Mouse (Mus musculus) left cerebral cortex, adult 8-10 months (tissue): ENCODE results near the gene 4930558K02Rik. TPM values are rescaled to one million over a fixed set of nuclear protein-coding genes. Genes with fewer than 3 reads are reported as not detected.

ENCODE experiments used
- DNase-seq, 2 experiments: peaks; one replicate each; pipeline ENCODE4 v3.0.0; 2022; ENCODE audit warnings: low spot score in 2 of 2
- total RNA-seq, 4 experiments: library from RNA; stranded (reverse); gene quantifications; 2 replicates each; pipeline ENCODE4 v1.2.4; 2022

4930558K02Rik gene
- total RNA-seq, 4 experiments from 2014 or later, result 0.36 TPM; not detected in 3

GRCm38 (mm10) chr1:161907111-161907510 is 72.3 kb downstream of the 4930558K02Rik start:
- DNase-seq, result no peak

DNA sequence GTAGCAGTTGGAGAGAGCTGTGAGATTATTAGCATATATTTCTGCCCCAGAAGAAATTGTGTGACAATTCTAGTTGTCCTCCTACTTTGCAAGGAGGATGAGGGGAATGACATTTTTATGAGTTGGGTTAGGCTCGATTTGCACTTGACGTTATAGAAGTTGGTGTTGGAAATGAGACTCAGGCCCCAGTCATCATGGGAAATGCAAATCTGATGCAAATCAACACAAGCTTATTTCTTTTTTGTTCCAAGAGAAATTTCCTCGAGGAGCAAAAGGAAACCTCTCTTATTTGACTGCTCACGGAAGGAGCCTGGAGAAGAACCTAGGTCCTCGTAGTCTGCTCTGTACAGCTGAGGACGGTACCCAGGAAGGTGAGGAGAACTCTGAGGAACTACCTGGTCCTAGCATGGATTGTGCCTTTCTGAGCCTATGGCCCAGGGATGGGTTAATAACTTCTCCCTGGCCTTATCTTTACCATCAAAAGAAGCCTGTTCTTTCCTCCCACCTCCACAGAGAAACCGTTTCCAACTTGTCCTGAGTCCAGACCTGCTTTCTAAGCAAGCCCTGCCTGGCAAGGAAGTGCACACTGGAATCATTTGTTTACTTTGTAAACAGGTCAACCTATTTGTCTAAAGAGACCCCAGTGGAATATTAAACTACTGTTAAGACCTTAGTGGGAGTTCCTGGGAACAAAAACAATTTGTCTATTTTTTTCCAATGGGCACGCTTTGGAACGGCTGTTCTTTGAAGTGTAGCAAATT is 76.6 kb downstream of the 4930558K02Rik start:
- DNase-seq, result no peak

GRCm38 (mm10) chr1:161900129-161900528 is 79.3 kb downstream of the 4930558K02Rik start:
- no peak for DNase-seq

DNA sequence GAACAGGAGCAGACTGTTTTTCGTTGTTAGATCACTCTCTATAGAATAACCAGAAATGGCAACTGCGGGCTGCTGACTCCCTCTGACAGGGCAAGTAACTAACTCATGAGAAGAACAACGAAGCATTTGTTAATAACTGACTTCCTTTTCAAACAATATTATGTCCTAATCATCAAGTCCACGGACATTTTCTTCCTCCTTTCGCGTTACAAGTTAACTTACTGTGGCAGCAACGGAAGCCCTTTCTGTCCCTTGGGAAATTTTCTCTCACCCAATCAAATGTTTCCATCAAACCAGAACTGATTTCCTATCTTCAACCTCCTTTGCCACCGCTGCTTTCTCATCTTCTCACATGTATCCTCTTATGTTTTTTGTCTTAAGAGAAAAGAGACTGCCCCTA is 82.2 kb downstream of the 4930558K02Rik start:
- no peak for DNase-seq

DNA sequence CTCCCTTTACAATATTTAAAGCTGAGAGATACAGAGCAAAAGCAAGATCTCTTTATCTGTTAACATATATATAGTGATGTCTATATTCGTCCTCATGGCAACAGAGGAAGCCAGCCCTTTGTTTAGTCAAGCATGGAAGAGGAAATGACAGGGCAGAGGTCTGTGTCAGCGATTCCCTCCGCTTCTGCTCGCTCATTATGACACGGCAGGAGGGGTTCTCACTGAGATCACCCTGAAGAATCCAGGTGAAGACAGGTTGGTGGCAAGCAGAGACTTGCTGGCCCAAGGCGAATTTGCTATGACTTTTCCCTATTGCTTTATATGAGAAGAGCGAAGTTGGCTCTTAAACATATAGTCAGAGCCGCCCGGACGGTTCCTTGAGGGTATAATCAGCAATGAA is 83.3 kb downstream of the 4930558K02Rik start:
- DNase-seq, result no peak

- DNase-seq, result no peak
Measured at GRCm38 (mm10) chr1:161895014-161895413, 84.4 kb downstream of the 4930558K02Rik start.

DNA sequence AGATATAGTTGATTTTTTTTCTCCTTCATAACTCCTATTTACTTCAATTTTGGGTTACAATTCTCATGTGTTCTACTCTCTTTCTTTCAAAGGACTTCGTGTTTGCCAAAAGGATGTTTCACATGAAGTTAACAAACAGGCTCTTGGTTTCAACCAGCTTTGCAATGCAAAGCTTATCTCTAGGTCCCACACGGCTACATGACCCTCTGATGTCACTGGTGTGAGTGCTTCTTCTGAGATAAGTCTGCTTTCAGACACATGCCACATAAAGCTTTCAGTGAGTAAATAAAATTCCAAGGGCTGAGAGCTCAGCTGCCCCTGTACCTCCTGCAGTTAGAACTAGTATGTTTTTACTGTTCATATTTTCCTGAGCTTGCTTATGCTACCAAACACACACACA is 84.9 kb downstream of the 4930558K02Rik start:
- no peak for DNase-seq

DNA sequence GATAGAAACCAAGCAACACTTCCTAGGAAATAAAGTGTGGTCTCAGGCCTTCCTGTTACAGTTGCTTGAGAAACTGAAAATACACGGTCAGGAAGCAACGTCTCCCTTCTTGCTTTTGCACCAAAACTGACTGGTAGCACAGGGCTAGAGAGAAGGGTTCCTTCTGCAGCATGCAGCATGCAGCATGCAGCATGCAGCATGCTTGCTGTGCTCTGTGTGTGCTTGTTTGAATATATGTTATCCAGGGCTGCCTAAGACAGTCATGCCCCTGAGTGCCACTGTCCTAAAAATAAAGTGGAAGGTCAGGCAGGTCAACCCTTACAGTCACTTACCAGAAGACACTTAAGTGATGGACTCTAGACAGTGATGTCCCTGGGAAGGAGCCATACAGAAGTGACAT is 85.3 kb downstream of the 4930558K02Rik start:
- DNase-seq, result no peak

Other genes starting within 250 kb of the 4930558K02Rik start
- gene Fasl, start 191.1 kb downstream of the 4930558K02Rik start, total RNA-seq, result under 1 TPM in 3 of 4 experiments, not detected in 1; 0.19 to 0.64 (median 0.36) TPM
- gene Suco, start 103.0 kb downstream of the 4930558K02Rik start, total RNA-seq, result 10 to 100 TPM; 40.2 to 48.7 (median 45.8) TPM
- 10 to 100 TPM; 11.2 to 18.9 (median 14.7) TPM for gene Pigc, start 10.4 kb downstream of the 4930558K02Rik start, total RNA-seq